Mouse (Mus musculus) testis, adult 2 months (tissue): ENCODE results near the gene 4930516K23Rik.

ENCODE experiments used
- CTCF ChIP-seq: fragments of 200-500 bp; IDR thresholded peaks from 2 replicates; pipeline ENCODE4 v1.5.1; 2012; ENCODE audit warnings: low read depth, mild to moderate bottlenecking, inconsistent platforms, low read length, moderate library complexity; ENCODE audit not compliant: control insufficient read depth, insufficient read depth, insufficient replicate concordance
- POLR2A ChIP-seq: fragments of 200-500 bp; IDR thresholded peaks from 2 replicates; pipeline ENCODE4 v1.6.1; 2012; ENCODE audit warnings: low read depth, mild to moderate bottlenecking, inconsistent platforms, low read length, moderate library complexity; ENCODE audit not compliant: control insufficient read depth

DNA sequence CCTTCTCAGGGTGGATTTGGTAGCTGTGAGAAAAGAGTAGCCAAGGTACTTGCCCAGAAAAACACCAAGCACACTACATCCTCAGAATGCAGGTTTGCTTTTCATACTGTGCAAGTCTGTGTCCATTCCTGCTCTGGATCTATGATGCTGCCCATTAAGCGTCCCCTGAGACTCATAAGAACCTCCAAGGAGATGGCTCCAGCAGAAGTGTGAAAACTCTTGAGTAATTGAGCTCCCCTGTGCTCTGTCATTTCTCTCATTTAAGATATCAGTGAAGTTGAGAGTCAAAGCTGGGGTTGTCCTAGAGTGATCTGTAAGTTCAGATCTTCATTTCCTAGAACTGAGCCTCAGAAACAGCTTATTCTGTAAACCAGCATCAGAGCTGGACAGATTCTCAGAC is 8.7 kb downstream of the 4930516K23Rik start, which contains the start of gene Olfr642:
- TF ChIP-seq POLR2A (no peak), CTCF (no peak)
